Mouse (Mus musculus): ENCODE results near the gene Sec22b. TPM values are rescaled to one million over a fixed set of nuclear protein-coding genes. Genes with fewer than 3 reads are reported as not detected.

Gene Sec22b
- total RNA-seq (2021), result 10 to 100 TPM; 37.7 to 39.7 TPM

- DNase-seq, result peak; percentile 90 to 91
- intact Hi-C loops (cut with DNase I), result no loop called here
Observed at GRCm38 (mm10) chr3:97900516-97901490, at the start of gene Sec22b. Gene Sec22b (plus strand): TSS chr3:97901190.

GRCm38 (mm10) chr3:97851803-97852202 is 49.2 kb upstream of the Sec22b start:
- intact Hi-C loops (cut with DNase I), result no loop called here
- no peak for DNase-seq

GRCm38 (mm10) chr3:97854575-97855384 is 46.2 kb upstream of the Sec22b start:
- intact Hi-C loops (cut with DNase I), result no loop called here
- no peak for DNase-seq

- no peak for DNase-seq
- intact Hi-C loops (cut with DNase I), result no loop called here
Observed at GRCm38 (mm10) chr3:97859400-97859799, 41.6 kb upstream of the Sec22b start.

DNA sequence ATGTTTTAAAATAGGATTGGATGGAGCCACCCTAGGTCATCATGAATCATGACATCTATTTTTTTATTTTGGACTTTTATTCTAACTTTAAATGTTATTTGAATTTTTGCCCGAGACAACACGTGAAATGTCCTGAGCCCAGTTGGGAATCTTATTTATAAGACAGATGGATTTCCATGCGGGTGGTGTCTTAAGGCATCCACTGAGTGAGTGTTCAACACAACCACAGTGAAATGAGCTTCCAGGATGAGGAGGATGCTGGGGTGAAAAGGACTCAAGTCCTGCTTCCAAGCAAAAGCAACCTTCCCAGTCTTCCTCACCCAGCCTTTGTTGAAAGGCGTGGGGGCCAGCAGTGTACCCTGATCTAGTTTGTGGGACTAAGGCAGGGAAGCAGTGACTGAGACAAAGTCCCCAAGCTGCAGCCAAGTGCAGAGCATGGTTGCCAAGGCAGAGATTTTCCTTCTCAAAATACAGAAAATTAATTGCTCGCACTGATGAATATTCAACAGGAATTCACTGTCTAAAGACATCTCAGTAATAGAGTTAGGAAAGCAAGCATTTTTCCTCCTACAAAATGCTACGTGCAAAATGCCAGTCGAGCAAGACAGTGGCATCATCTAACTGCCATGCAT is 40.1 kb upstream of the Sec22b start:
- intact Hi-C loops (cut with DNase I), result no loop called here

DNA sequence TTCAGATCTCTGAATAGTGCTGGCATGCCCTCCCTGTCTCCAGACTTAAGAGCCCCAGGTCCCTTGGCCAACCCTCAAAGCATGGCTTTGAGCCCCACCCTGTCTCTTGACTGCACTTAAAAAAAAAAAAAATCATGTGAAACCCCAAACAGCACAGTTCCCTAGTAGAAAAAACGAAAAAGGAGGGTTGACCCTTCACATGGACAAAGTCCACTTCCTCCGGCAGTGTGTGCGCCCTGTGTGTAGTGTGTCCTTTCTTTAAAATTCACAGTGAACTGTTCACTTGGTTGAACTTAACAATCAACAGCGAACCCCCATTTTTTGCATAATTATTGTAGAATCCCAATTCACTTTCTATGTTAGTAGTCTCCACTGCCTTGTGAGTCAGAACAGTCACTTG is 34.3 kb upstream of the Sec22b start:
- no peak for DNase-seq
- intact Hi-C loops (cut with DNase I), result loop anchor here (5.0 kb wide), 1 partner anchor 44 kb away; no protein-coding TSS in a partner anchor

More for the DNA sequence above, 40.1 kb upstream of the Sec22b start:
- DNase-seq, result no peak

- intact Hi-C loops (cut with DNase I), result loop anchor here (5.0 kb wide), 1 partner anchor 45 kb away; no protein-coding TSS in a partner anchor
- peak; percentile 9 to 12 for DNase-seq
Observed at GRCm38 (mm10) chr3:97867221-97868023, 33.6 kb upstream of the Sec22b start.

DNA sequence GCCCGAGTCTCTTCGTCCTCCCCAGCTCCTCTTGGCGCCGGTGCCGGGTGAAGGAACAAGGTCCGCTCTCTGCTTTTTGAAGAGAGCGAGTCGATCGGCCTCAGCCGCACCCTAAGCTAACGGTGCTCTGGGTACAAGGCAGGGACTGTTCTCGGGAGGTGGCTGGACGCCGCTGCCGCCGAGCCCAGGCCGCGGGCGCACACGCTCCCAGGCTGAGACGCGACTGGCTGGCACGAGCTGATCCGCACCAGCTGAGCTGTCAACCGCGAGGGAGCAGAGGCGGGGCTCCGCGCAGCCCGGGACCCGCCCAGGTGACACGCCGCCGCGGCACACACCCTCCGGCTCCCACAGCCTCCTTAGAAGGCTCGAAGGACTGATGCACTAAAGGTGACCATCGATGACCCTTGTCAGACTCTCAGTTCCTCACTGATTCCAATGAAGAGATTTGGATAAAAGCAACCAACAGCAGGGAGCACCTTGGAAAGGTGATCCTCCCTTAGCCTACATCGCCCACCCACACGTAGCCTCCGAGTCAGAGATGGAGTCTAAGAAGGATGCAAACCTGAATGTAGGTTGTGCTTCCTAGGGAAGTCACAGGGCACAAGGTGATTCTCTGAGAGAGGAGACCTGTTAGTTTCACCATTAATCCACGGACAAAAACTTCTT is 32.8 kb upstream of the Sec22b start:
- DNase-seq, result peak; percentile 65 to 66
- intact Hi-C loops (cut with DNase I), result loop anchor here (5.0 kb wide), 1 partner anchor 46 kb away; no protein-coding TSS in a partner anchor

DNA sequence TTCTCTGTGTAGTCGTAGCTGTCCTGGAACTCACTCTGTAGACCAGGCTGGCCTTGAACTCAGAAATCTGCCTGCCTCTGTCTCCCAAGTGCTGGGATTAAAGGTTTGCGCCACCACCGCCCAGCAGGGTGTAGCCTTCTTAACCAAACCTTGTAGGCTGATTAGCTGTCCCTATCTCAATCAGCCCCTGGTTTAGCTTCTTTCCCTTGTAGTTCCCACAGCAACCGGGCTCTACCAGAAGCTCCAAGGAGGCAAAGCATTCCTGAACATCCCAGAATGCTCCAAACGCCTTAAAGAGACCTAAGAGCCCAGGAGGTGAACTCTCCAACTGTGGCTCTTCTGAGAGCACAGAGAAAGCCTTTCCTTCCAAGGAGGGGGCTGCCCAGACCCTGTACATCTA is 32.3 kb upstream of the Sec22b start:
- DNase-seq, result peak in 1 of 2 experiments; percentile 6
- intact Hi-C loops (cut with DNase I), result loop anchor here (5.0 kb wide), 1 partner anchor 46 kb away; no protein-coding TSS in a partner anchor

DNA sequence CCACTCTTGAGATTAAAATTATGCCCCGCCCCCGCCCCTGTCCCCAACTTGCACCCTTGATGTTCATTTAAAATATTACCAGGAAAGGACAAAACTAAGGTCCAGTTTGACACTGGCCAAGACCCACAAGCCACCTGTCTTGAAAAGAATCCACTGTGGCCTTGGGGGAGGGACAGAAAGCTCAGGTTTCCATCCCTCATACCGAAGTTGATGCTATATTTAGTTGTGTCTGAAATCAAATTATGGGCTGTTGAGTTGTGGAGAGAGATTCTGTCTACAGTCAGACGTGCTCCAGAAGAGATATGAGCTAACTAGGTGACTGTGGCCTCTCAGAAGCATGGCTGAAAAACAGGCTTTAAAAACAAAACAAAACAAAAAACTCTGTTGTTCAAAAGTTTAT is 31.3 kb upstream of the Sec22b start:
- intact Hi-C loops (cut with DNase I), result loop anchor here (5.0 kb wide), 1 partner anchor 47 kb away; no protein-coding TSS in a partner anchor
- peak; percentile 12 to 14 for DNase-seq

DNA sequence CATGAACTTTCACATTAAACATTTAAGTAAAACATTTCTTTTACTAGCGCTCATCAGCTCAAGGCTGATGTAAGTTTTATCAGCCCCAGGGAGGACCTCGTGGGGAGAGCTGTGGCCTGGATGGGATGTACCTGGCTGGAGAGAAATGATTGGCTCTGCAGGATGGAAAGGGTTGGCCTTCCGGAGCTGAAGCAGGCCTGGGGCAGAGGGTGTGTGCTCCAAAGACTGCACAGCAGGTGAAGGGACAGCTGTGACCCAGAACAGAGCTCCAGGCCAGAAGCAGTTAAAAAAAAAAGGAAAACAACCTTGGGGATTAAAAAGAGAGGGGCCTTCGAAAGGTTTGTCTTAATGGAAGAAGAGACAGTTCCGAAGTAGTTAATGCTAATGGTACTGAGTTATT is 26.2 kb upstream of the Sec22b start:
- intact Hi-C loops (cut with DNase I), result no loop called here

GRCm38 (mm10) chr3:97876259-97876658 is 24.7 kb upstream of the Sec22b start:
- DNase-seq, result no peak
- intact Hi-C loops (cut with DNase I), result no loop called here

More for the DNA sequence above, 26.2 kb upstream of the Sec22b start:
- no peak for DNase-seq

DNA sequence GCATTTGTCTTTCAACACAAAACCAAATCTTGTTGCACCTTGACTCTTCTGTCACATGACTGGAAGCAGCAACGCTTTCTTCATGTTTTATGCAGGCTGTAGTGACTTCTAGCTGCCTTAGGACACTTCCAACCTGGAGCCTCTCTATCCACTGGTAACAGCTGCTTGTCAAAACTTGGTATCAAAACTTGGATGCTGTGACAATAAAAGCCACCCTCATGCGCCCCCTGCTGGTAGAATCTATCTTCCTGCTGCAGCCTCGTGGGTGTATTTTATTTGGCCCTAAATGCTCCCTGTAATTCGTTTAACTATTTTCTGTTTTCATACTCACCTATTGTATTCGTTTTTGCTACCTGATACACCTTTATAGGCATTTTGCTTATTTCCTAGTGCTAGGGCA is 21.8 kb upstream of the Sec22b start:
- intact Hi-C loops (cut with DNase I), result loop anchor here (1.0 to 2.0 kb wide), 2 partner anchors 112 to 199 kb away; no protein-coding TSS in a partner anchor
- peak; percentile 78 to 83 for DNase-seq

DNA sequence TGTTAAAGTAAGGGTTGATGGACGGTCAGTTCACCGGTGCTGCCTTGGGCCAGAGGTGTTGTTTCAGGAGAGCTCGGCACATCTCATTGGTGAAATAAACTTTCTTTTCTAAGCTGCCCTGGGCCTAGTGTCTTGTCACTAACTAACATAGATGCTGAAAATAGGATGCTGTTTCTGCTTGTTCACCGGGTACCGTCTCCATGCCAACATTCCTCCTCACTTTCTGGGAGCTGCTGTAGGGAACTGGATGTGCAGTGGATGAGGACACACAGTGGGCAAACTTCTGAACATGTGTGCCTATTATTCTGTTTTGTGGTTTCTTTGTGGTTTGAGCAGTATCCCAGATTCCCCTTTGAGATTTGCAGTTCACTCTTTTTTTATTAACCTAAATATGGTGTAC is 19.4 kb upstream of the Sec22b start:
- no peak for DNase-seq
- intact Hi-C loops (cut with DNase I), result no loop called here

DNA sequence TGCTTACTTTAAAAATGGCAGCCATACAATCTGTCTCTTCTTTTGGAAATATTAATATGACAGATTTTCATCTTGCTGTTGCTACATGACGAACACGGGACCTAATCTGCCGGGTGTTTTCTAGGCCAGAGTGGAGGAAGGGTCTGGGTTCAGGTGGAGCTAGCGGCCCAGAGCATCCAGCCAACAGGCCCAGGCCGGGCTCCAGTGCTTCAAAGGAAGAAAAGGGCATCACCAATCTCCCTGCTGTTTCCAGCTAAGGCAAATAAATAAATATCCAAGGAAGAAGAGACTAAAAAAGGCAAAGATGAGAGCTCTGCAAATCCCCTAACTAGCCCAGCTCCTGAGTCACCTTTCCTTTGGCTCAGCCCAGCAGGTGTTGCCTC is 13.2 kb upstream of the Sec22b start:
- intact Hi-C loops (cut with DNase I), result no loop called here
- no peak for DNase-seq

DNA sequence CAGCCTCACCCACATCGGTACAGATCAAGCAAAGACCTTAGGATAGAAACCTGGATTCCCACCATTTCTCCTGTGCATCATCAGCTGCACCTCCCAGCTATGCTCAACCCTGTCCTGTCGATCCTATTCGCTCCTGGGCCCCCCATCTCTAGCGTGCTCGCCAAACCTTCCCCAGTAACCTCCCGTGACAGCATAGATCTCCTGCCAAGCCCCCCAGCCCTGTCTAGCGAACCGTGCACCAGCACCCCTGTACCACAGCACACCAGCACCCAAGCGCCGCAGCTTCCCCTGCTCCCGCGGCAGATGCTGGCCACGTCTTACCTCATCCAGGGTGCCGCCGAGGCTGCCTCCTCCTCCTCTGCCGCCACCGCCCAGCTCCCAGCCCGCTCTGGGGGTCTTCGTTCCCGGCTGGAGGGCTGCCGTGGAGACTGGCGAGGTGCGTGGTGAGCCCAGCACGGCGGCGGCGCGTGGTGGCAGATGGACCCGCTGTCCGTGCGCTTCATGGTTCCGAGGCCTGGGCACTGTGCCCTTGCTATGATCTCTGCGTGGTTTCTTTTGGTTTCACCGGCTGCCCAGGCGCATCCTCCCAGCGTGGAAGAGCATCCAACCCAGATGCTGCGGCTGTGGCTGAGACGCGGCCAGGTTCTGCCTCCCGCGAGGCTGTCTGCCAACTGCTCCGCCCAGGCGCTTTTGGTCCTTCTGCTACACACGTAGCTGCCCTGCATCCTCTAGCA is 12.7 kb upstream of the Sec22b start, which contains the start of gene Pde4dip:
Gene Pde4dip (minus strand): TSS at position 540 of the 734 bp plus-strand sequence.
- DNase-seq, result peak; percentile 13 to 19
- intact Hi-C loops (cut with DNase I), result no loop called here

DNA sequence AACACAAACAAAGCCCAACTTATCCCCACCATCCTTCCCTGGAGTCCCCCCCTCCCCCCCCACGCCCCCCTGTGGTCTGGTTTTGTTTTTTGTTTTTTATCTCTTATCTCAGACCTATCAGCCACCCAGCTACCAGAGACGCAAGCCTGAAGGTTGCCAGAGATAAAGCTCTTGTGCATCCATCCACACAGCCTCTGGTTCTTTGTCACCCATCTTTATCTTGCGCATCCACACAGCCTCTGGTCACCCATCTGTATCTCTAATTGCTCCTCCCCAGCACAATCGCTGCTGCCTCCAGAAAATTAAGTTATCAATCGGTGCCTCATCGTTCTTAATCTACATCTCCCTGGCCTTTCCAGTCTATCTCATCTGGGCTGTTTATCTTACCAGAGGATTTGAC is 10.8 kb upstream of the Sec22b start:
- DNase-seq, result no peak

DNA sequence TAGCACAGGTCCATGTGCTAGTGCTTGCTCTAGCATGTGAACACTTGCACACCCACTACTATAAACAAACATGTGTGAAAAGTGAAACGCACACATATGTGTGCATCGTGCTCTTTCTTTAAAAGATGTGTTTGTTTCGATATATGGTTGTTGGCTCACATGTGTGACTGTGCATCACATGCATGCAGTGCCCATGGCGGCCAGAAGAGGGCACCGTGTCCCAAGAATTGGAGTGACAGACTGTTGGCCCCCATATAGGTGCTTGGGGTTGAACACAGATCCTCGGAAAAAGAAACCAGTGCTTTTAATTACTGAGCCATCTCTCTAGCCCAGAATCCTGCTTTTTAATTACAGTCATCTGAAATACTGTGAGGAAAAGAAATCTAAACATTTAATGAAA is 6.3 kb upstream of the Sec22b start:
- peak in 1 of 2 experiments; percentile 24 for DNase-seq
- intact Hi-C loops (cut with DNase I), result no loop called here

More for the DNA sequence above, 10.8 kb upstream of the Sec22b start:
- intact Hi-C loops (cut with DNase I), result no loop called here
